Mouse (Mus musculus): ENCODE measurements around the gene Mlxipl.

DNA sequence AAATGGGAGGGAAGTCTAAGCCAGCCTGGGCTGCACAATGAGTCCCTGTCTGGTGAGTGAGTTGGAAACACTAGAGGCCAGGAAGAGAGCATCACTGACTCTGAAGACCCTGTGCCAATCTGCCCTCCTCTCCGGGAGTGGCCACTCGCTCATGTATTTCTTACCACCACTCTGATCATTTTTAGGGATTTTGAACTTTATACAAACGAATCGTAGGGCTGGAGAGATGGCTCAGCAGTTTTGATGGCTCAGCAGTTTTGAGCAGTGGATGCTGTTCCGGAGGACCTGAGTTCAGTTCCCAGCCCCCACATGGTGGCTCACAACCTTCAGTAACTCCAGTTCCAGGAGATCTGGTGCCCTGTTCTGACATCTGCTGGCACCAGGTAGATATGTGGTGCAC lies 83.3 kb downstream of the Mlxipl start:
- TF ChIP-seq GATA1 (IDR thresholded peaks at IDR 0.05; ENCODE audit: borderline replicate concordance, low read length) (no peak), FLI1 (IDR thresholded peaks at IDR 0.05; ENCODE audit: low read length) (no peak)

All from megakaryocyte, embryonic 14.5 days (primary cell).